Mouse (Mus musculus): ENCODE results near the gene Ccdc96. TPM values are rescaled to one million over a fixed set of nuclear protein-coding genes. Genes with fewer than 3 reads are reported as not detected.

The Ccdc96 gene
- polyA plus RNA-seq, 1 experiment, result 0.42 TPM

- 36% methylated on average over 6 of the region's 6 CpGs for WGBS
Observed at GRCm38 (mm10) chr5:36478540-36479420, 5.6 kb upstream of the Ccdc96 start.

GRCm38 (mm10) chr5:36479735-36480134, 4.7 kb upstream of the Ccdc96 start:
- no peak for TF ChIP-seq CTCF (IDR thresholded peaks at IDR 0.05; ENCODE audit: control insufficient read depth, insufficient read depth, low read length)
- TF ChIP-seq POLR2A (IDR thresholded peaks at IDR 0.05; ENCODE audit: borderline replicate concordance, control insufficient read depth, low read depth, low read length), result no peak
- no peak overlapping the region for H3K27ac ChIP-seq (ENCODE audit: control insufficient read depth, insufficient read depth, low read depth, low read length, poor library complexity)
- no peak overlapping the region for H3K4me3 ChIP-seq (replicated peaks; ENCODE audit: control insufficient read depth, low read depth, low read length)
- H3K4me1 ChIP-seq (ENCODE audit: control insufficient read depth, insufficient read depth, low read length), result peaks cover 27% of the 10 kb centered on the region
- 23% methylated on average over 2 of the region's 2 CpGs for WGBS

More at GRCm38 (mm10) chr5:36478540-36479420, 5.6 kb upstream of the Ccdc96 start:
- Histone ChIP-seq H3K27ac (ENCODE audit: control insufficient read depth, insufficient read depth, low read depth, low read length, poor library complexity) (no peak overlapping the region), H3K4me1 (ENCODE audit: control insufficient read depth, insufficient read depth, low read length) (peaks cover 27% of the 10 kb centered on the region), H3K4me3 (replicated peaks; ENCODE audit: control insufficient read depth, low read depth, low read length) (no peak overlapping the region)
- no peak for TF ChIP-seq CTCF (IDR thresholded peaks at IDR 0.05; ENCODE audit: control insufficient read depth, insufficient read depth, low read length)
- no peak for TF ChIP-seq POLR2A (IDR thresholded peaks at IDR 0.05; ENCODE audit: borderline replicate concordance, control insufficient read depth, low read depth, low read length)

- Histone ChIP-seq H3K27ac (ENCODE audit: control insufficient read depth, insufficient read depth, low read depth, low read length, poor library complexity) (0 out of 2 replicates have a peak overlapping the region, but pooled peaks have one; percentile 25), H3K4me3 (replicated peaks; ENCODE audit: control insufficient read depth, low read depth, low read length) (no peak overlapping the region), H3K4me1 (ENCODE audit: control insufficient read depth, insufficient read depth, low read length) (peaks cover 28% of the 10 kb centered on the region)
- WGBS, result 11% methylated on average over 4 of the region's 4 CpGs
- no peak for TF ChIP-seq POLR2A (IDR thresholded peaks at IDR 0.05; ENCODE audit: borderline replicate concordance, control insufficient read depth, low read depth, low read length)
- no peak for TF ChIP-seq CTCF (IDR thresholded peaks at IDR 0.05; ENCODE audit: control insufficient read depth, insufficient read depth, low read length)
Observed at GRCm38 (mm10) chr5:36480398-36480797, 4.0 kb upstream of the Ccdc96 start.

- TF ChIP-seq POLR2A (IDR thresholded peaks at IDR 0.05; ENCODE audit: borderline replicate concordance, control insufficient read depth, low read depth, low read length) (no peak), CTCF (IDR thresholded peaks at IDR 0.05; ENCODE audit: control insufficient read depth, insufficient read depth, low read length) (no peak)
- Histone ChIP-seq H3K27ac (ENCODE audit: control insufficient read depth, insufficient read depth, low read depth, low read length, poor library complexity) (no peak overlapping the region), H3K4me1 (ENCODE audit: control insufficient read depth, insufficient read depth, low read length) (peaks cover 28% of the 10 kb centered on the region), H3K4me3 (replicated peaks; ENCODE audit: control insufficient read depth, low read depth, low read length) (no peak overlapping the region)
- 61% methylated on average over 1 of the region's 1 CpGs for WGBS
Observed at GRCm38 (mm10) chr5:36481114-36481513, 3.3 kb upstream of the Ccdc96 start.

- TF ChIP-seq CTCF (IDR thresholded peaks at IDR 0.05; ENCODE audit: control insufficient read depth, insufficient read depth, low read length) (peak; percentile 1; the same call in 1 of the 2 replicates), POLR2A (IDR thresholded peaks at IDR 0.05; ENCODE audit: borderline replicate concordance, control insufficient read depth, low read depth, low read length) (peak; percentile 12; the same call in 1 of the 2 replicates)
- Histone ChIP-seq H3K27ac (ENCODE audit: control insufficient read depth, insufficient read depth, low read depth, low read length, poor library complexity) (peak overlapping the region; percentile 83), H3K4me1 (ENCODE audit: control insufficient read depth, insufficient read depth, low read length) (peaks cover 22% of the 10 kb centered on the region), H3K4me3 (replicated peaks; ENCODE audit: control insufficient read depth, low read depth, low read length) (peak overlapping the region; percentile 83)
- WGBS, result 6% methylated on average over 58 of the region's 58 CpGs
Observed at GRCm38 (mm10) chr5:36483203-36484101, 936 bp upstream of the Ccdc96 start.

GRCm38 (mm10) chr5:36485306-36485705, 918 bp downstream of the Ccdc96 start:
- WGBS, result 24% methylated on average over 19 of the region's 19 CpGs

GRCm38 (mm10) chr5:36489225-36489624, 4.8 kb downstream of the Ccdc96 start:
- no peak overlapping the region for H3K4me3 ChIP-seq (replicated peaks; ENCODE audit: control insufficient read depth, low read depth, low read length)
- no peak overlapping the region for H3K27ac ChIP-seq (ENCODE audit: control insufficient read depth, insufficient read depth, low read depth, low read length, poor library complexity)
- H3K4me1 ChIP-seq (ENCODE audit: control insufficient read depth, insufficient read depth, low read length), result peaks cover 1% of the 10 kb centered on the region; the same call in 1 of the 2 replicates
- WGBS, result 58% methylated on average over 2 of the region's 2 CpGs
- peak; percentile 69 for TF ChIP-seq CTCF (IDR thresholded peaks at IDR 0.05; ENCODE audit: control insufficient read depth, insufficient read depth, low read length)
- no peak for TF ChIP-seq POLR2A (IDR thresholded peaks at IDR 0.05; ENCODE audit: borderline replicate concordance, control insufficient read depth, low read depth, low read length)

More at GRCm38 (mm10) chr5:36485306-36485705, 918 bp downstream of the Ccdc96 start:
- TF ChIP-seq POLR2A (IDR thresholded peaks at IDR 0.05; ENCODE audit: borderline replicate concordance, control insufficient read depth, low read depth, low read length) (no peak), CTCF (IDR thresholded peaks at IDR 0.05; ENCODE audit: control insufficient read depth, insufficient read depth, low read length) (no peak)
- Histone ChIP-seq H3K4me3 (replicated peaks; ENCODE audit: control insufficient read depth, low read depth, low read length) (peak overlapping the region; percentile 71), H3K27ac (ENCODE audit: control insufficient read depth, insufficient read depth, low read depth, low read length, poor library complexity) (no peak overlapping the region), H3K4me1 (ENCODE audit: control insufficient read depth, insufficient read depth, low read length) (peaks cover 10% of the 10 kb centered on the region)

GRCm38 (mm10) chr5:36493919-36494318, 9.5 kb downstream of the Ccdc96 start:
- no peak for TF ChIP-seq POLR2A (IDR thresholded peaks at IDR 0.05; ENCODE audit: borderline replicate concordance, control insufficient read depth, low read depth, low read length)
- no peak for TF ChIP-seq CTCF (IDR thresholded peaks at IDR 0.05; ENCODE audit: control insufficient read depth, insufficient read depth, low read length)
- Histone ChIP-seq H3K27ac (ENCODE audit: control insufficient read depth, insufficient read depth, low read depth, low read length, poor library complexity) (no peak overlapping the region), H3K4me3 (replicated peaks; ENCODE audit: control insufficient read depth, low read depth, low read length) (no peak overlapping the region), H3K4me1 (ENCODE audit: control insufficient read depth, insufficient read depth, low read length) (no peaks in the 10 kb centered on the region)
- 91% methylated on average over 6 of the region's 6 CpGs for WGBS

All from bone marrow, adult 2 months (tissue).